Mouse (Mus musculus) midbrain, embryonic 14.5 days (tissue): ENCODE measurements at regions not wholly inside any gene's neighbourhood (a gene's known extent, or its start where the extent isn't known, plus 50 kb on each side); places are given as distances from the start of the nearest gene placed in this dataset.
A peak's percentile ranks its signal among the peaks of the same experiment; 100 is the strongest.

Experiments
- ATAC-seq: fragments of 200-750 bp; cut with Nextera tagmentation; 2 replicates; pipeline ENCODE4 v1.8.0; 2017; ENCODE audit warnings: moderate number of reproducible peaks, moderate library complexity; ENCODE audit not compliant: low FRiP score, low TSS enrichment
- DNase-seq: peaks from one replicate; pipeline ENCODE4 v3.0.0-alpha.2; 2015
- H3K27ac ChIP-seq: fragments of 300-500 bp; sonication (generic); replicated peaks from 2 replicates; pipeline ENCODE4 v1.5.1; 2014; ENCODE audit warnings: mild to moderate bottlenecking, low read depth, low read length, moderate library complexity
- H3K27me3 ChIP-seq: fragments of 300-500 bp; sonication (generic); 2 replicates; pipeline ENCODE4 v1.6.1; 2014; ENCODE audit warnings: low read length, control low read depth, mixed read lengths; ENCODE audit not compliant: control insufficient read depth, insufficient read depth
- H3K36me3 ChIP-seq: fragments of 300-500 bp; sonication (generic); 2 replicates; pipeline ENCODE4 v1.6.1; 2014; ENCODE audit warnings: low read length, control low read depth; ENCODE audit not compliant: control insufficient read depth, insufficient read depth
- H3K4me1 ChIP-seq: fragments of 300-500 bp; sonication (generic); 2 replicates; pipeline ENCODE4 v1.6.1; 2014; ENCODE audit warnings: mild to moderate bottlenecking, antibody characterized with exemption, low read length, control low read depth; ENCODE audit not compliant: control insufficient read depth, insufficient read depth
- H3K4me2 ChIP-seq: fragments of 300-500 bp; sonication (generic); 2 replicates; pipeline ENCODE4 v1.6.1; 2014; ENCODE audit warnings: mild to moderate bottlenecking, low read length, moderate library complexity
- H3K4me3 ChIP-seq: fragments of 300-500 bp; sonication (generic); replicated peaks from 2 replicates; pipeline ENCODE4 v1.5.1; 2014; ENCODE audit warnings: low read depth, low read length
- H3K9ac ChIP-seq: fragments of 300-500 bp; sonication (generic); replicated peaks from 2 replicates; pipeline ENCODE4 v1.6.1; 2014; ENCODE audit warnings: mild to moderate bottlenecking, low read length, moderate library complexity
- H3K9me3 ChIP-seq: fragments of 300-500 bp; sonication (generic); 2 replicates; pipeline ENCODE4 v1.6.1; 2016; ENCODE audit warnings: low read length, control low read depth, mixed read lengths; ENCODE audit not compliant: control insufficient read depth
- WGBS: fragments of 180-500 bp; shearing (Covaris S2); extraction: QIAGEN DNeasy Blood & Tissue Kit; methylation state at CpG from one replicate; pipeline ENCODE4 v1.1.7; 2014; 5-methylcytosine and 5-hydroxymethylcytosine counted together

- peak; percentile 70 for DNase-seq
- Histone ChIP-seq H3K27ac (no peak overlapping the region), H3K4me3 (no peak overlapping the region), H3K9me3 (no peaks in the 10 kb centered on the region), H3K27me3 (no peaks in the 10 kb centered on the region), H3K4me2 (no peak overlapping the region), H3K9ac (no peak overlapping the region), H3K36me3 (no peaks in the 10 kb centered on the region), H3K4me1 (no peaks in the 10 kb centered on the region)
- ATAC-seq: no peak
- 64% methylated on average over 2 of the region's 2 CpGs for WGBS
Measured at GRCm38 (mm10) chr14:95949512-95949911, 68.5 kb downstream of the 4921530L21Rik start.

GRCm38 (mm10) chr14:95956056-95956729, 75.1 kb downstream of the 4921530L21Rik start:
- Histone ChIP-seq H3K4me2 (no peak overlapping the region), H3K4me1 (no peaks in the 10 kb centered on the region), H3K36me3 (no peaks in the 10 kb centered on the region), H3K9me3 (no peaks in the 10 kb centered on the region), H3K4me3 (no peak overlapping the region), H3K9ac (no peak overlapping the region), H3K27ac (no peak overlapping the region), H3K27me3 (no peaks in the 10 kb centered on the region)
- no peak for DNase-seq
- WGBS: 72% methylated on average over 7 of the region's 7 CpGs
- no peak for ATAC-seq

DNA sequence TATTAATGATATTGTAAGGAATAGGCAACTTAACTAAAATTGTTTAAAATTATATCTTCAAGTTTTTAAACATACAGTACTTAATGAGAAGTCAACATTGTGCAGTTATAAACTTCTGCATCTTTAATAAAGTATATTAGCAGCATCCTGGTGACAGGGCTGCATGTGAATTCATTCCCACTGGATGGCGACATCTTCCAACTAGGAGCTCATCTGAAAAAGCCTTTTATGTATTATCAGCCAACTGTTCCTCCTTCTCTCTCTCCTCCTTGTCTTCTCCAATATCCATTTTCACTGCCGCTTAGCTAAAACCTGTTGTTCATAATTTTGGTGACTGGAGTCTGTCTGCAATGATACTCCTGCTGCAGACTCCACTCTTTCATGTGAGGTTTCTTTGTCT, 103.0 kb downstream of the 4921530L21Rik start:
- ATAC-seq: no peak
- DNase-seq: peak; percentile 72

DNA sequence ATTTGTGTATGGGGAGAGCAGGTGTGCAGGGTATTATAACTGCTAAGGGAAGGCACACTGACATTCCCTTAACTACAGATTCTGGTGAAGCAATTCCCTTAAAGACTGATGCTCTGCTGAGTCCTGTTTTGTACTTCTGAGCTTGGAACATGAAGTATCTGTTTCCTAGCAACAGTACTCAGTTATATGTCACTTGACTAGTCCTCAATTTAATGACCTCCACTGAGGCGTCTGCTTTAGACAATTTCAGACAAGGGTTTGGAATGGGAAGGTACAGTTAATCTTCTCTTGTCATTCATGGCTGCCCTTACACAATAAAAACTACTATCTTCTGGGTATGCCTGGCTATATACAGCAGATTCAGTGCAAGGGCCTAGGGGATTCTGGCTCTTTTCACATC, 117.3 kb downstream of the 4921530L21Rik start:
- 41% methylated on average over 1 of the region's 1 CpGs for WGBS
- Histone ChIP-seq H3K9ac (no peak overlapping the region), H3K36me3 (no peaks in the 10 kb centered on the region), H3K9me3 (no peaks in the 10 kb centered on the region), H3K27me3 (no peaks in the 10 kb centered on the region), H3K27ac (peak overlapping the region; percentile 45; the same call in 1 of the 2 replicates), H3K4me3 (no peak overlapping the region), H3K4me2 (no peak overlapping the region), H3K4me1 (no peaks in the 10 kb centered on the region)
- DNase-seq: peak; percentile 26
- peak; percentile 24; the same call in 1 of the 2 replicates for ATAC-seq

More for the DNA sequence above, 103.0 kb downstream of the 4921530L21Rik start:
- Histone ChIP-seq H3K4me3 (no peak overlapping the region), H3K4me1 (no peaks in the 10 kb centered on the region), H3K4me2 (no peak overlapping the region), H3K27ac (no peak overlapping the region), H3K36me3 (no peaks in the 10 kb centered on the region), H3K9me3 (no peaks in the 10 kb centered on the region), H3K9ac (no peak overlapping the region), H3K27me3 (no peaks in the 10 kb centered on the region)
- 60% methylated on average over 2 of the region's 2 CpGs for WGBS

DNA sequence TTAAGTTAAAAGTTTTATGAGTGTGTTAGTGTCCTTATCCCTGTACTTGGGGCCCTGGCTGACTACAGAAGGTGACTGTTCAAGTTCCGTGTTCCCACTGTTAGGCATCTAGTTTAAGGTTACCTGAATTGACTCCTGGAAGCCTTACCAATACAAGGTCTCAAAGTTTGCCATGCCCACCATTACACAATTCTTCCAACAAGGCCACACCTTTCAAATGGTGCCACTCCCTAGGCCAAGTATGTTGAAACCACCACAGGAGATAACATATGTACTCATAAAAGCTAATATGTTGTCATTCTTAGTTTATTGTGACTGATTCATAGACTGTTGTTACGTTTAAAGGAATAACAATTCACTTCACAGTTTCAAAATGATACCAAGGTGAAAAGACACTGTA, 140.6 kb downstream of the 4921530L21Rik start:
- H3K27ac ChIP-seq: no peak overlapping the region
- H3K4me1 ChIP-seq: no peaks in the 10 kb centered on the region
- ATAC-seq (no peak), DNase-seq (no peak)
- H3K9me3 ChIP-seq: no peaks in the 10 kb centered on the region
- no peak overlapping the region for H3K9ac ChIP-seq
- H3K27me3 ChIP-seq: no peaks in the 10 kb centered on the region
- WGBS: 89% methylated on average over 2 of the region's 2 CpGs
- H3K36me3 ChIP-seq: no peaks in the 10 kb centered on the region
- H3K4me3 ChIP-seq: no peak overlapping the region
- H3K4me2 ChIP-seq: no peak overlapping the region
